Mouse (Mus musculus): ENCODE results near the gene Myh9.

GRCm38 (mm10) chr15:77806565-77807263 lies 35.3 kb downstream of the Myh9 start:
- TF ChIP-seq CTCF (IDR thresholded peaks at IDR 0.05; ENCODE audit: low read depth) (no peak), EP300 (IDR thresholded peaks at IDR 0.05; ENCODE audit: low read depth) (no peak)

All from heart, postnatal 0 days (tissue).